Mouse (Mus musculus): Measurements from ENCODE around the gene Slfn1. TPM values are rescaled to one million over a fixed set of nuclear protein-coding genes. Genes with fewer than 3 reads are reported as not detected.

The Slfn1 gene
- total RNA-seq, 2 experiments from 2014 or later: 0.20 to 0.35 TPM

Other genes with a start within 250 kb of the Slfn1 start
- gene Rffl, start 245.6 kb upstream of the Slfn1 start, total RNA-seq (2021): 1 to 10 TPM; 5.8 to 7.5 TPM
- gene Rad51d, start 226.2 kb upstream of the Slfn1 start, total RNA-seq (2021): 10 to 100 TPM; 10.3 to 11.8 TPM
- under 1 TPM in 1 of 2 experiments, not detected in 1; 0.13 TPM for gene Fndc8, start 224.7 kb upstream of the Slfn1 start, total RNA-seq (2021)
- gene Nle1, start 208.4 kb upstream of the Slfn1 start, total RNA-seq (2021): 10 to 100 TPM; 17.3 to 22.6 TPM
- 10 to 100 TPM in 1 of 2 experiments, 1 to 10 TPM in 1; 6.5 to 10.7 TPM for gene Unc45b, start 206.3 kb upstream of the Slfn1 start, total RNA-seq (2021)
- gene Slfn5, start 165.5 kb upstream of the Slfn1 start, total RNA-seq (2021): 10 to 100 TPM; 30.3 to 40.0 TPM
- gene Slfn9, start 125.0 kb upstream of the Slfn1 start, total RNA-seq (2021): 1 to 10 TPM; 2.8 to 5.2 TPM
- gene Slfn8, start 96.0 kb upstream of the Slfn1 start, total RNA-seq (2021): 1 to 10 TPM; 1.4 to 2.2 TPM
- 1 to 10 TPM; 6.6 to 8.5 TPM for gene Slfn2, start 51.7 kb upstream of the Slfn1 start, total RNA-seq (2021)
- gene Slfn4, start 58.3 kb downstream of the Slfn1 start, total RNA-seq (2021): under 1 TPM in 1 of 2 experiments, not detected in 1; 0.13 TPM
- 1 to 10 TPM; 3.9 to 4.6 TPM for gene Slfn3, start 74.5 kb downstream of the Slfn1 start, total RNA-seq (2021)
- not detected for gene Slfn14, start 169.9 kb downstream of the Slfn1 start, total RNA-seq (2021)
- 100 to 1,000 TPM in 1 of 2 experiments, 10 to 100 TPM in 1; 91.9 to 108 TPM for gene Ap2b1, start 182.2 kb downstream of the Slfn1 start, total RNA-seq (2021)
- gene Pex12, start 185.7 kb downstream of the Slfn1 start, total RNA-seq (2021): 10 to 100 TPM; 14.9 to 16.9 TPM

All from adrenal gland, adult 18-20 months (tissue).